Mouse (Mus musculus) stomach, postnatal 0 days (tissue): ENCODE results near the gene Prok2. TPM values are rescaled to one million over a fixed set of nuclear protein-coding genes. Genes with fewer than 3 reads are reported as not detected.

Experiments used
- ATAC-seq: fragments of 200-750 bp; cut with Nextera tagmentation; 2 replicates; pipeline ENCODE4 v1.8.0; 2017; ENCODE audit not compliant: low FRiP score, low TSS enrichment
- DNase-seq: peaks from one replicate; pipeline ENCODE4 v3.0.0-alpha.2; 2016; ENCODE audit warnings: low spot score
- H3K27ac ChIP-seq: fragments of 300-500 bp; sonication (generic); replicated peaks from 2 replicates; pipeline ENCODE4 v1.5.1; 2014; ENCODE audit warnings: mild to moderate bottlenecking, control low read depth
- H3K27me3 ChIP-seq: fragments of 300-500 bp; sonication (generic); 2 replicates; pipeline ENCODE4 v1.6.1; 2014; ENCODE audit warnings: low read length; ENCODE audit not compliant: control insufficient read depth, insufficient read depth
- H3K36me3 ChIP-seq: fragments of 300-500 bp; sonication (generic); 2 replicates; pipeline ENCODE4 v1.6.1; 2014; ENCODE audit warnings: low read length, mixed read lengths; ENCODE audit not compliant: control insufficient read depth, insufficient read depth
- H3K4me1 ChIP-seq: fragments of 300-500 bp; sonication (generic); replicated peaks from 2 replicates; pipeline ENCODE4 v1.6.1; 2014; ENCODE audit warnings: antibody characterized with exemption; ENCODE audit not compliant: control insufficient read depth, insufficient read depth
- H3K4me2 ChIP-seq: fragments of 300-500 bp; sonication (generic); replicated peaks from 2 replicates; pipeline ENCODE4 v1.6.1; 2014; ENCODE audit warnings: low read depth, mild to moderate bottlenecking, control low read depth, moderate library complexity
- H3K4me3 ChIP-seq: fragments of 300-500 bp; sonication (generic); 2 replicates; pipeline ENCODE4 v1.5.1; 2014; ENCODE audit warnings: low read depth, low read length, control low read depth
- H3K9ac ChIP-seq: fragments of 300-500 bp; sonication (generic); 2 replicates; pipeline ENCODE4 v1.6.1; 2014; ENCODE audit warnings: mild to moderate bottlenecking, low read length, control low read depth, mixed read lengths
- H3K9me3 ChIP-seq: fragments of 300-500 bp; sonication (generic); 2 replicates; pipeline ENCODE4 v1.6.1; 2016; ENCODE audit warnings: low read length; ENCODE audit not compliant: control insufficient read depth
- CTCF ChIP-seq: IDR thresholded peaks from 2 replicates; pipeline ENCODE4 v1.5.1; 2016; ENCODE audit warnings: antibody characterized with exemption, low read depth, mild to moderate bottlenecking, moderate library complexity
- EP300 ChIP-seq: optimal IDR thresholded peaks from 2 replicates; pipeline ENCODE3; 2016; ENCODE audit warnings: antibody characterized with exemption
- WGBS: fragments of 180-500 bp; shearing (Covaris S2); extraction: QIAGEN DNeasy Blood & Tissue Kit; methylation state at CpG from one replicate; pipeline ENCODE4 v1.1.7; 2014; 5-methylcytosine and 5-hydroxymethylcytosine counted together
- polyA plus RNA-seq: library from polyadenylated mRNA; unstranded; fragments of >200 nt; fragmentation: Nextera tagmentation; extraction: Ambion mirVana; gene quantifications from 2 replicates; pipeline ENCODE4 v1.2.1, GENCODE M21; 2015

The Prok2 gene
- polyA plus RNA-seq, result 0.15 TPM in 1 of 2 replicates, not detected in the other

GRCm38 (mm10) chr6:99725971-99726561 lies at the start of gene Prok2:
TSS of gene Prok2 (minus strand) at chr6:99726392.
- Histone ChIP-seq H3K9me3 (no peaks in the 10 kb centered on the region), H3K4me1 (0 out of 2 replicates have a peak, but pooled peaks cover 4% of the 10 kb centered on the region), H3K4me3 (peak within 1 kb of the TSS; percentile 41), H3K27me3 (peaks cover 9% of the 10 kb centered on the region), H3K4me2 (peak within 1 kb of the TSS; percentile 72), H3K9ac (peak within 1 kb of the TSS; percentile 45), H3K36me3 (no peaks in the 10 kb centered on the region), H3K27ac (no peak within 1 kb of the TSS)
- peak; percentile 53 for ATAC-seq
- whole genome bisulfite sequencing, result under 1% methylated on average over 56 of the region's 61 CpGs
- DNase-seq, result peak; percentile 44
- no peak for TF ChIP-seq EP300
- TF ChIP-seq CTCF, result no peak

GRCm38 (mm10) chr6:99774680-99775079 lies 48.5 kb upstream of the Prok2 start:
- DNase-seq, result no peak
- WGBS, result 72% methylated on average over 10 of the region's 10 CpGs
- no peaks in the 10 kb centered on the region for H3K9me3 ChIP-seq
- no peak for TF ChIP-seq CTCF
- no peak for TF ChIP-seq EP300
- no peaks in the 10 kb centered on the region for H3K36me3 ChIP-seq
- H3K4me2 ChIP-seq, result no peak overlapping the region
- H3K27ac ChIP-seq, result no peak overlapping the region
- ATAC-seq, result no peak
- H3K9ac ChIP-seq, result no peak overlapping the region
- no peak overlapping the region for H3K4me3 ChIP-seq
- no peaks in the 10 kb centered on the region for H3K27me3 ChIP-seq
- no peaks in the 10 kb centered on the region for H3K4me1 ChIP-seq

- 35% methylated on average over 5 of the region's 5 CpGs for WGBS
- no peak overlapping the region for H3K9ac ChIP-seq
- H3K4me1 ChIP-seq, result no peaks in the 10 kb centered on the region
- no peak overlapping the region for H3K27ac ChIP-seq
- TF ChIP-seq EP300 (no peak), CTCF (no peak)
- no peak overlapping the region for H3K4me2 ChIP-seq
- no peak for ATAC-seq
- no peaks in the 10 kb centered on the region for H3K36me3 ChIP-seq
- DNase-seq, result no peak
- no peak overlapping the region for H3K4me3 ChIP-seq
- no peaks in the 10 kb centered on the region for H3K27me3 ChIP-seq
- H3K9me3 ChIP-seq, result no peaks in the 10 kb centered on the region
These were observed 42.3 kb upstream of the Prok2 start for GRCm38 (mm10) chr6:99768495-99768894.

- 73% methylated on average over 3 of the region's 3 CpGs for WGBS
- no peak for ATAC-seq
These were observed 38.7 kb upstream of the Prok2 start for GRCm38 (mm10) chr6:99764916-99765315.

GRCm38 (mm10) chr6:99762069-99762985 lies 36.1 kb upstream of the Prok2 start:
- TF ChIP-seq EP300, result no peak
- no peak for TF ChIP-seq CTCF
- Histone ChIP-seq H3K9me3 (no peaks in the 10 kb centered on the region), H3K4me2 (no peak overlapping the region), H3K4me3 (no peak overlapping the region), H3K36me3 (no peaks in the 10 kb centered on the region), H3K4me1 (no peaks in the 10 kb centered on the region), H3K9ac (no peak overlapping the region), H3K27ac (no peak overlapping the region), H3K27me3 (no peaks in the 10 kb centered on the region)
- ATAC-seq (no peak), DNase-seq (no peak)
- whole genome bisulfite sequencing, result 64% methylated on average over 14 of the region's 14 CpGs

More at GRCm38 (mm10) chr6:99764916-99765315, 38.7 kb upstream of the Prok2 start:
- H3K36me3 ChIP-seq, result no peaks in the 10 kb centered on the region
- H3K4me1 ChIP-seq, result no peaks in the 10 kb centered on the region
- DNase-seq, result no peak
- no peak overlapping the region for H3K27ac ChIP-seq
- H3K27me3 ChIP-seq, result no peaks in the 10 kb centered on the region
- TF ChIP-seq EP300 (no peak), CTCF (no peak)
- no peak overlapping the region for H3K4me2 ChIP-seq
- H3K4me3 ChIP-seq, result no peak overlapping the region
- H3K9ac ChIP-seq, result no peak overlapping the region
- H3K9me3 ChIP-seq, result no peaks in the 10 kb centered on the region

- Histone ChIP-seq H3K27me3 (no peaks in the 10 kb centered on the region), H3K4me3 (no peak overlapping the region), H3K27ac (no peak overlapping the region), H3K4me2 (no peak overlapping the region), H3K4me1 (no peaks in the 10 kb centered on the region), H3K36me3 (no peaks in the 10 kb centered on the region), H3K9me3 (no peaks in the 10 kb centered on the region), H3K9ac (no peak overlapping the region)
- no peak for TF ChIP-seq CTCF
- no peak for TF ChIP-seq EP300
- ATAC-seq, result no peak
- DNase-seq, result no peak
- WGBS, result 80% methylated on average over 9 of the region's 9 CpGs
These were observed 29.9 kb upstream of the Prok2 start for GRCm38 (mm10) chr6:99756105-99756504.
